Mouse (Mus musculus): ENCODE measurements around the gene Arel1.

The Arel1 gene

DNA sequence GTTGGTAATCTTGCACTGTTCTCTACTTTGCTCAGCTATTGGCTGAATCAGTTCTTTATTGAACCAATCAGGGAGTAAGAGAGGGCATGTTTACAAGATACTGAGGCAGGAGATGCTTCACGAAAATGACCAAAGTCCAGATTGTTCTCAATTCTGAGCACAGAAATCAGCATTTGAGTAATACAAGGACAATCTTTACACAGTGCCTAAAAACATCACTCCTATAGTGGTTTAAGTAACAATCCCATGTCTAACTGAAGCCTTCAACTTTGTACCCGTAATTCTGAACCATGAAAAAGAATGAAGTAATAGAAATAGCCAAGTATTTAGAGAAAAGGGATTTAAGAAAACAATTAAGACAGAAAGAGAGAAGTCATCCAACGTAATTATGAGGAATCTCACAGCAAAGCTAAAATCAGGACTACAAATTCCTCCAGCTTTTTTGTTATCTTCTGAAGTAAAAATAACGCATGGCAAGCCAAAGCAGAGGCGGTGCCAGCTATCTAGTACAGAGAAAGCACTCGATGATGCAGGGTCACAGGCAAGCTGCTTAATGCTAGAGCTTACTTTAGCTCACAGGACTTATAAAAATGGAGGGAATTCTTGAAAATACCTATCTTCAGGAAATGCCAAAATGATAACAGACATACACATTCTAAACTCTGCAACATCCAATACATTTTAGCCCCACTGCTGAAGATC is 22.0 kb downstream of the Arel1 start:
- DNase-seq (ENCODE audit: low spot score in 2 of 2), result no peak

DNA sequence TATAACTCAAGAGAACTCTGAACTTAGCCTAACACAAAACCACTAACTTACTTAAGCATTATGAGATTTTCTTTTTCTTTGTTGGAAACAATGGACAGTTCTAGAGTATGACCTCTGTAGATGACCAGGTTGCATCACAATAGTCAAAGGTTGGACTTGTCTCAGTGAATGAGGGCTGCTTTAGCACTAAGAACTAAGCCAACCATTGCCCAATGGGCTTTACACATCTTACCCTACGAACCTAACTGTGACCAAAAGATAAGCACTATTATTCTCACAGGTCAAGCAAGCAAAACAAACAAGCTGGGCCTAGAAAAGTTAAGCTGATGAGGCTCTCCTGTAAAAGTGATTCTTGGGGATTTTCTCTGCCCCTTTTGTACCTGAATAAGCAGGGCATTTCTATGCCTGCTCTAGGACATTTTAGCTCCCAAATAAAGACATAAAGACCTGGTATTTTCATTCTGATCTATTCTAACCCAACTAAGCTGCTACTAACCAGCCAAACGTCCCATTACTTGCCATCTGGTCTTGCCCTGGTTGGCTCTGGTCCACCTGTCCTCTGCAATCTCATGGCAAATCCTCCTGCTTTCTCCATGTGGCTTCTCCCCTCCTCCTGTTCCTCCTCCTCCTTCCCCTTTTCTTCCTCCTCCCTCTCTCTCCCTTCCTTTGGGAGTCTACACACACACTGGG is 22.7 kb downstream of the Arel1 start:
- DNase-seq (ENCODE audit: low spot score in 2 of 2), result no peak

DNA sequence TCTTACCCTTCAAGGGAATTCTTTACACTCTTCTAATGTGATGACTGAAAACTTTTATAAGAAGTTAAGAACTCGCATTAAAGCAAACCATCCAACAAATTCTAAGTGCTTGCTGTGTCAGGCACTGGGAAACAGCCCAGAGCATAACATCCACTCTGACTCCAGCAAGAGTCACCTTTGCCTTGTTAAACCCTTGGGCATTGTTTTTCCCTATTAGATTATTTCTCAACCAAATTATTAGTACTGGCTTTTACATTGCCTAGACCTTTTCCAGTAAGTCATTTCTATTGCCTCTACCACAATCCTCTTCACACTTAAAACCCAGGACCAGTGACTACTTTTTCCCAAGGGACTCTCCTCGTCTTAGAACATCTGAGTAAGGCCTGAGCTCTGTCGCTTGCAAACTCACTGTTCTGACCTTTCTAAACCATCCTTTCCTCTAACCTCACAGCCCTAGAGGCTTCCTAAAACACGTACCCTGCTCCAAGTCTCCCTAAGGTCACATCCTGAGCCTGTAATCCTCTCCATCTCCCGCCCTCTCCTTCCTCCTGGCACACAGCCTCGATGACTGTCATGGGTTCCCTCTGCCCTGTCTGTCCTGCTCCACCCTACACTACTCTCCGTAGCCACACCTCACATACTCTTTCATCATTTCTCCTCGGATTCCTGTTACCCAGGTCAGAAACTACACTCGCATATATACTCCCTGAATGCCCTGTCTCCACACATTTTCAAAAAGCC is 25.7 kb downstream of the Arel1 start:
- no peak for DNase-seq (ENCODE audit: low spot score in 2 of 2)

DNA sequence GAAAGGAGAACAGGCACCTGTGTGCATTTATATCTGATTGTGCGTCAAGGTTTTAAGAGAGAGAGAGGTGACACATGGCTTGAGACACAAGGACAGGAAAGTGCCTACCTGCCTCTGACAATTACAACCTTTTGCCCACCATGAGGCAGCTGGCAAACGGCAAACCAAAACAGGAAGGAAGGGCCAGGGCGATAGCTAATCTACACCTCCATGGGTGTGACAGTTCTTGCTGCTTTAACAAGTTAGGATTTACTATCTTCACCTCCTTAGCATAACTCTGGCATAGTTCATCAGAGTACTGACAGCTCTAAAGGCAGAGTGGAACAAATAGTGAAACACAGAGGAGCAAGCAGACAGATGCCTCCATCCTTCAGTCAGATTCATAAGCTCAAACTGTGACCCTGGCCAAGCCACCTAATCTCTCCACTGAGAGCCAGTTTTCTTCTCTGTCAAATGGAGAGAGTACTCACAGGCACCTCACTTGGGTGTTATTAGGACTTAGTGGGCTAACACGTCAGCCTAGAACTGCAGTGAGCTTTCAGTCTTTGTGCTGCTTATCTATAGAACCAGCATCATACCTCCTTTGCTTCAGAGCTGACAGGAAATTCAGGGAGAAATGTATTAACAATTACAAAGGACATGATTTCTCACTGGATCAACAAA is 26.4 kb downstream of the Arel1 start:
- DNase-seq (ENCODE audit: low spot score in 2 of 2), result no peak

DNA sequence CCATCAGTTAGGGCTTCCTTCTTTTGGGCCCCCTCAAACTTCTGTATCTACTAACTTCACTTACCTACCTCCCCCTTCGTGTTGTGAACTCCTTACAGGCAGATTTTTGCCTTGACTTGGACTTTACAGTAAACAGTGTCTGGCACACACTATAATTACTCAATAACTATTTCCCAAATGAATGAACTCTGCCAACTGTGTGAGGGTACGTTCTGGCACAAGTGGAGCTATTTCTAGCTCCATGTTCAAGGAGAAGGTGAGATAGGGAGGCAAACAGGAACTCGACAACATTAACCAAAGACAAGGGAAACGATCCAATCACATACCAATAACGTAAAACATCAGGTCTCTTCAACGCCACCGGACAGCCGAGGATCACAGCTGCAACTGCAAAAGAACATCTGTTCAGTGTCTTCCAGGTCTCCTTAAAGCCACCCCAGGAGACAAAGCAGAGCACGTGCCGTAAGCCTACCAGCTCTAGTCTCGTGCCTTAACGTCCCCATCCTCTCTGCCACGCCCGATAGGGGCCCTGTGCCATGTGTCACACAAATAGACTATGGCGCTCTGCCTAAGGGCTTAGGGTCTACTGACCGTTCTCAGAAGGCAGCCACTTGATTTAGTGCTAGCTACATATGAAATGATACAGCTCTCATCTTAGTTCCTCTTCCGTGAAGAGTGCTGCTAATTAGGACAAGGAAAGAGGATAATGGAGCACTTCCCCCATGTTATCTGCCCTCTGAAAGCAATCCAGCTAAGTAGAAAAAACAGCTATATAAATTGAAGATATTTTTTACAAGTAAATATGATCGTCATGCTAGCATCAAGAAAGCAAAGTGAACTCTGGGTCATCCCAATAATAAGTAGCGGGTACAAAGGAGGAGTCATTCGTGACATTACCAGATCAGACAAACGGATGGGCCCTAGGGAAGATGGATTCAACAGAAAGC is 27.4 kb downstream of the Arel1 start:
- no peak for DNase-seq (ENCODE audit: low spot score in 2 of 2)

DNA sequence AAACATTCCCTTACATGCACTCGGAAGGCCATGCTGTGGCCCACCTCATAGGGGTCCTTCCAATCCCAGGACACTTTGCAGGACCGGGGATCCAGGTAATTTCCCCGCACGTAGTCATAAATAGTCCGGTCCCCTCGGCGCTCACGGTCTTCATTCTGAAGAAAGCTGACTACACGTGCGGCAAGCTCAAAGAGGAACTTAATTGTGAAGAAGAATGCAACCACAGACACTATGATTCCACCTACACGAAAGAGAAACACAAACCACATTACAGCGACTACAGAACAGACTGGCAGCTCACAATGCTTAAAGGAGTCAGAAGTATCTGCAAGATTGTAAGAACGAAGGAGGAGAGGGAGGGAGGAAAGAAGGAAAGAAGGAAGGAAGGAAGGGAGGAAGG is 29.0 kb downstream of the Arel1 start:
- no peak for DNase-seq (ENCODE audit: low spot score in 2 of 2)

DNA sequence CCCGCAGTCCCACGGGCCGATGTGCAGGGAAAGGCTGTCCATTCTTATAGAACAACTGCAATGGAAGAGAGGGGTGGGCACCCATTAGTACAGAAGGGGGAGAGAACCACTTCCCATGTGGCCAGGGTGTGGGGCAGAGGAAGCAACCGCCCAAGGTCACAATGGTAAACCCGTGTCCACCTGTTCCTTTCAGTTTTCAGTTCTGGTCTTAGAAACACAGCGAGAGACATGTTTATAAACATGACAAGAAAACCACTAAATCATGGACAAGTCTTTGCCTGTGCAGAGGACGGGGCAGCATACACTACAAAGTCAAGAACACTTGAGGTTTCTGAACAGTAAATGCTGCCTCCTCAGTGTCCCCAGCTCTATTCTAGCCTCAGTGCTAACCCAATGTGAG is 30.4 kb downstream of the Arel1 start:
- DNase-seq (ENCODE audit: low spot score in 2 of 2), result no peak

DNA sequence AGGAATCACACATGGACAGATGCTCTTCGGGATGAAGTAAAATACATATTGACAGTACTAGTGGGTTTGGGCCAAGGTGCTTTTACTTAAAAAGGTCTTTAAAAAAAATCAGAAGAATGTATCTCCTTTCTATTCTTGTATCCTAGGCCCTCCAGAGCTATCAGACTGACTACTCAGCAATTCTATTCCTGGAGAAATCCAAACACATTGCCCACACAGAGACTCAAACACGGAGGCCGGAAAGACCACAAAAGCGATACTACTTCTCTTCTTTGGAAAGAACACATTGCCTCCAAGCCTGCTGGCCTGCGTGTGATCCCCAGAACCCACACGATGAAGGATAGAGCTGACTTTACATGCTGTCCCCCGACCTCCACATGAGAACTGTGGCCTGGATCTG is 31.6 kb downstream of the Arel1 start:
- DNase-seq (ENCODE audit: low spot score in 2 of 2), result peak in 1 of 2 experiments; percentile 27

DNA sequence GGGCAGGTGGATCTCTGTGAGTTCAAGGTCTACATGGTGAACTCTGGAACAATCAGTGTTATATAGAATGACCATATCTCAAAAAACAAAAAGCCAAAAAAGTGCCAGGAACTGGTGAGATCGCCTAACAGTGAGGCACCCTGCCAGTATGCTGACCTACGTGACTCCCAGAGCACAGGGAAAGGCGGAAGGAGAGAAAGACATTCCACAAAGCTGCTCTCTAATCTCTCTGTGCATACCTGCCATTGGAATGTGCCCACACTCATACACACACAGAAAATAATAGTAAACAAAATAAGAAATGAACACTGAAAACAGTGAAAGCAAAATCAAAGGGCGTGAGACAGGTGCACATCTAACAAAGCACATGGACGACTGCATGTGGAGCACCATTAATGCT is 35.4 kb downstream of the Arel1 start:
- DNase-seq (ENCODE audit: low spot score in 2 of 2), result no peak

DNA sequence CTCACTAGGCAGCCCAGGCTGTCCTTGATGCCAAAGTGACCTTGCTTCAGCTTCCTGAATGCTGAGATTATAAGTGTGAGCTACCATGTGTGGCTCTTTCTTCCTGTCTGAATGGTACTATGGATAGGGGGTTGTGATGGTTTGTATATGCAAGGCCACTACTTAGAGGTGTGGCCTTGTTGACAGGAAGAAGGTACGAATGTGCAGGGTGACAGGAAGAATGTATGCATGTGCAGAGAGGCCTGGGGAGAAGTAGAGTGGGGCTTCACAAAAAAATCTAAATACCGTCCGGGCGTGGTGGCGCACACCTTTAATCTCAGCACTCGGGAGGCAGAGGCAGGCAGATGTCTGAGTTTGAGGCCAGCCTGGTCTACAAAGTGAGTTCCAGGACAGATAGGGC is 38.5 kb downstream of the Arel1 start:
- DNase-seq (ENCODE audit: low spot score in 2 of 2), result no peak

DNA sequence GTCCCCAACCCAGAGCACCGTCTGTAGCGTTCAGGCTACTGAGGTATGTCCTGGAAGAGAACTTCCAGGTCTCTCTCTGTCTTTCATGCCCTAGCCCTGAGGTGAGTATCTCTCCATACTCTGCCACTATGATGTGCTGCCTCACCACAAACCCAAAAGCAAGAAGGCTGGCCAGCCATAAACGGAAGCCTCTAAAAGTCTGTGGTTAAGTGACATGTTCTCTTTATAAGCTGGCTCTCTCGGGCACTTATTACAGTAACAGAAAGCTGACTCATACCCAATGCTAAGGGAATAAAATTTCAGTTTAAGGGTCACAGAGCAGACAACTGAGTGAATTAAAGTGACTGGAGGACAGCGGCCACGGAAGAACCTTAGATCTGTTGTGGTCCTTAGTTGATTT is 44.2 kb downstream of the Arel1 start:
- no peak for DNase-seq (ENCODE audit: low spot score in 2 of 2)

DNA sequence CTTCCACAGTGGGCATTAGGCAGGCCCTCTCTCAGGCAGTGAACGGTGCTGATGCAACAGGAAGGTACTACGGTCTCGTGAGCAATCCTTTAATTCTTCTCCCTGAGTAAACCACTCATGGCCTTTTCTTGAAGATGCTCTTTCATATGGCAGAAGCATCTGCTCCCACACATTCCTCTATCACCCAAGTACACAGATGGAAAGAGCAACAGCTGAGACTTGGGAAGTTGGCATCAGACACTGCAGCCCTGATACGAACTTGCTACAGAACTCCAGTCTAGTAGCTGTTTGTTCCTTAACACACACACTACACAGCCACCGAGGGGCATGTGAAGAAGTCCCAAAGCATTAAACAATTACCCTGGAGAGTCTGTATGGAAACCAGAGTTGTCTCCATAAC is 46.4 kb downstream of the Arel1 start:
- no peak for DNase-seq (ENCODE audit: low spot score in 2 of 2)

DNA sequence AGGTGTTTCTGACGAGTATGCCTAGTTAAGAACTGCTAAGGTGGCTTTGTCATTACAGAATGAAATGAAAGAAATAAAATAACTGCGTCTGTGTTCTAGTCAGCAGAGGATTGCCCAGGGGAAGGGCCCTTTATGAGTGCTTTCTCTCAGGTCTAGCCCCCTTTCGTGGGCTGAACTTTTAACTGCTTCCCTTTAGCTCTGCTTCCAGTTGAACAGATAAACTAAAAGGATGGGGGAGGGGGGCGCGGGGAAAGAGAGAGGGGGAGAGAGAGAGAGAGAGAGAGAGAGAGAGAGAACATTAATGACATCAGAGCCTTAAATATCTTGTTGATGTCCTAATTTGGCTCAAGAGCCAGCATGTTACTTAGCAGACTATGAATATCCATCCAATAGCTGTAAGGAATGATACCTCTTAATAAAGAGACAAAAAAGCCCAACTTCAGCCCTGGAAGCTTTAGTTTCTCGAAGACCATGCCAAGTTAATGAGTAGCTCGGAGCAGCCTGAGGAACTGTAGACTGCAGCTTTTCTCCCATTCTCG is 48.8 kb downstream of the Arel1 start:
- DNase-seq (ENCODE audit: low spot score in 2 of 2), result no peak

DNA sequence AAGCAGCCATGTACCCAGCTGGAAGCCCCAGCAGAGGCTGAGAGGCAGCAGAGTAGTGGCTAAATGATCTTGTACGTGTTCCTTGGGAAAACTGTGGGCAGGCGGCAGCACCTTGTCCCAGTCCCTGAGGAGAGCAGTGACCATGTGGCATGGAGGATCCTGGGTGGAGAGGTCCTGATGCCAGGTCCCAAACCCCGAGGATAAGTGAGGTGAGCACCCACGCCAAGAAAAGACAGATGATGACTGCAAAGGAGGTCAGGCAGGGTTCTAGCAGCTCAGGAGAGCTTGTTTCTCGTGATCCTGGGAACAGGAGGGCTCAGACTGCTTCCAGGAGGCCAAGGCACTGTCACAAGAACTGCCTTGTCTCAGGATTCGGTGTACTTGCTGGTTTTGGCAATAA is 51.9 kb downstream of the Arel1 start:
- DNase-seq (ENCODE audit: low spot score in 2 of 2), result no peak

DNA sequence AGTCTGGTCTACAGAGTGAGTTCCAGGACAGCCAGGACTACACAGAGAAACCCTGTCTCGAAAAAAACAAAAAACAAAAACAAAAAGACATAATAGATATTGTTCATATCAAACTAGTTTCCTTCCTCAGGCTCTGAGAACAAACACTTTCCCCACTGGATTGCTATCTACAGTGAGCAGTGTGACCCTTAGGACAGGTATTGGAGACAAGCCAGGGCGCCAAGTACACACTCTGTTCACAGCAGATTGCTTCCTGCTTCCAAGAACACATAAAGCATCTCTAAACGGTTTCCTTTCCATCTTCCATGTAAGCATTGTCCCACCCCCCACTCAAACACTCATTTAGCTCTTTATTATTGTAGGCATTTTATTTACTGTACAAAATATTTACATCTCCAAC is 52.9 kb downstream of the Arel1 start:
- no peak for DNase-seq (ENCODE audit: low spot score in 2 of 2)

DNA sequence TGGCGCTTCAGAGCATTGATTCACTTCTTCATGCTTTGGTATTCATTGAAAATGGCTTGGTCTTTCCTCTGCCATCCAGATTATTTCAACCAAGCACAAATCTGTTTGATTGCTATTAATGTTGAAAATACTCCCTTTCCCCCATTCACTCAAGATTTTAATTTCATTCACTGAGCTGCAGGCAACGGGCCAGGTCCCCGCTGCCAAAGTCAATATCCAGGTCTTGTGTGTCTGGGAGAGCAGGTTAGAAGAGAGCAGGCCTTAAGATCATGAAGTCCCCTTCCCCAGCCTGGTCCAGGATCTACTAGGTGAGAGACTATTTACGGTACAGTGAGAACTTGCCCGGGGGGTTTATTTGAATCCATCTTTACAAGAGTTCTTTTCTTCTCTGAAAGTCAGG is 55.7 kb downstream of the Arel1 start:
- no peak for DNase-seq (ENCODE audit: low spot score in 2 of 2)

DNA sequence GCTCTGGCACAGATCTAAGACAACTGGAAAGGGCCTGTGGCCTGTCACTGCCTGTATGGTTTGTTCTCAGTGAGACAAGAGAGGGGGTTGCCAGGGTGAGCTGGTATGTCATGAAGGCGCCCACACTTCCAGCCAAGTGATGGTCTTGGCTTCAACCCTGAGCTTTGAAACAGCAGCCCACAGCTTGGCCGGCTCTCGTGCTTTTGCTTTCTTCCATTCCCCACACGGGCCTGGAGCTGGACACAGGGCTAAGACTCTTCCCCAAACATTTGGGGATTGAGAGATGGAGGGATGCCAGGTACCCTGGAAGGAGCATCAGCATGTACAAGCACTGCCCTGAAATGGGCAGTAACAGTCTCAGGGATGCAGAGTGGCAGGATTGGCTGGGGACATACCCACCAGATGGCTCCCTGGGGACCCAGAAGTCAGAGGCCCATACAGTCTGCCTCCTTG is 58.0 kb downstream of the Arel1 start:
- no peak for DNase-seq (ENCODE audit: low spot score in 2 of 2)

DNA sequence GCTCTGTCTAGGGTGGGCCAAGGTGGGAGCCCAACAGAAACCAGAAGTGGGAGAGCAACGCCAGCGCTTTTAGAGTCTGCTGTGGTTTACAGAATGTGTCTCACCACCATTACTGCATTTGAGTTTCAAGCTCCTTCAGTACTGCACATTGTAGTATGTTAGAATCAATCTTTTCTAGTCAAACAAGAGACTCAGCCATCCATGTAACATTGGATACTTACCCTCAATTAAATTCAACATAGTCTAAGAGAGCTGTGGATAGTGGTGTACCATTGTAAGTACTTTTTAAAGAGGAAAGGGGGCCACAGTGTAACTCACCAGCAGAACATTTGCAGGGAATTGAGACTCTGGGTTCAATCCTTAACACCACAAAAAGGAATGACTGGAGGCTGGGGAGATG is 59.1 kb downstream of the Arel1 start:
- no peak for DNase-seq (ENCODE audit: low spot score in 2 of 2)

DNA sequence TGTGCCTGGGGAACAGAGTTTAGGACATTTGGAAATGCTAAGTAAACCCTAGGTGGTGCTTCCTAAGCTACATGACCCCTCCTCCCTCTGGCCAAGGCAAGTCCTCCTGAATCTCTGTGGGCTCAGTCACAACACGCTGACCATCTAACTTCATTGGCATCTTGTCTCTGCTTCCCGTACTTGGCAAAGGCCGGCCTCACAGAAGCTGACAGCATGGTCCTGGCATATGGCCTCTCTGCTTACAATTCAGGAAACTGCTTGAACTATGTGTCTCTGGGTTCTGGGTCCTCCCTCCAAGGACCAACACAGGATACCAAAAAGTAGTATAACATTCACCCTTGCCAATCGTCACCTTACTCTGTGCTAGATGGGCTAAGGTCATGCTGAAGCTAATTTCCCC is 60.6 kb downstream of the Arel1 start:
- no peak for DNase-seq (ENCODE audit: low spot score in 2 of 2)

DNA sequence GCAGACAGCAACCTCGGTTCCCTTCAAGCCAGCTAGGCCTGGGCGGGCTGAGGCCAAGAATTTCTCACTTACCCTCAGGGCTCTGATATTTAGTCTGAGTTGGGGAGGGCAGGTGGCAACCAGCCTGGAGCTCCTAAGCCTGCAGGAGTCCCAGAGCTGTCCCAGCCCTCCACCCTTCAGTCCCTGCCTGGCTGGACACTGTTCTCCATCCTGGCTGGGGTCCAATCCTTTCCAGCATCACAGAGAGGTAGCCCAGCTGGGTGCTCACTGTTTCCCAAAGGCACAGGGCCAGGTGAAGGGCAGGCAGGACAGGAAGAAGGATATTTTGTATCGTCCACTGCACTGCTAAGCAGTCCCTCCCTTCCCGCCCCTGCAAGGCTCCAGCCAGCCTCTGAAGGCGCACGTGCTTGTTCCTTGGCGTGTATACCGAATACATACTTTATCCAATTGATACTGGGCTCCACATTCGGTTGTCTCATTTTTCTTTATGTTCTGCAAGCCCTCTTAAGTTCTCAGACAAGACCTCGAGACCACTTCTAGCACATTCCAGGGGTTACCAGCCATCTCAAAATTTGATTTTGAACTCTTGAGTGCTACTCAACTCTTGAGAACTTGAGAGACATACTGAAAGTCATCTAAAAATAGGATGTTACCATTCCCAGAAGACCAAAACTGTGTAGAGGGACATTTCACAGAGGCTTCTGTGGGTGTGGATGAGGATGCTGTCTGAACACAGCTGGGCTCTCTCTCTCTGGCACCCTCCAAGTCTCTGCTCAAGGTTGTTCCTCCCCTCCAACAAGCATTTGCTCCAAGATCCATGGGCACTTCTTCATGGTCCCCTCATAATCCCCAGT is 62.8 kb downstream of the Arel1 start:
- no peak for DNase-seq (ENCODE audit: low spot score in 2 of 2)
